Mouse (Mus musculus) inflammation-experienced regulatory T-cells, adult 6 months (primary cell): ENCODE results near the gene Nptx1. TPM values are rescaled to one million over a fixed set of nuclear protein-coding genes. Genes with fewer than 3 reads are reported as not detected.
A peak's percentile ranks its signal among the peaks of the same experiment; 100 is the strongest.

Source experiments
- ATAC-seq: one replicate; pipeline ENCODE4 v1.8.0; 2017
- polyA plus RNA-seq, 3 experiments: library from polyadenylated mRNA; unstranded; fragments of 100-300 nt; shearing (Covaris generic); gene quantifications; one replicate each; pipeline ENCODE4 v1.2.1; 2017

Nptx1 gene
- polyA plus RNA-seq, 3 experiments from 2014 or later, result not detected

DNA sequence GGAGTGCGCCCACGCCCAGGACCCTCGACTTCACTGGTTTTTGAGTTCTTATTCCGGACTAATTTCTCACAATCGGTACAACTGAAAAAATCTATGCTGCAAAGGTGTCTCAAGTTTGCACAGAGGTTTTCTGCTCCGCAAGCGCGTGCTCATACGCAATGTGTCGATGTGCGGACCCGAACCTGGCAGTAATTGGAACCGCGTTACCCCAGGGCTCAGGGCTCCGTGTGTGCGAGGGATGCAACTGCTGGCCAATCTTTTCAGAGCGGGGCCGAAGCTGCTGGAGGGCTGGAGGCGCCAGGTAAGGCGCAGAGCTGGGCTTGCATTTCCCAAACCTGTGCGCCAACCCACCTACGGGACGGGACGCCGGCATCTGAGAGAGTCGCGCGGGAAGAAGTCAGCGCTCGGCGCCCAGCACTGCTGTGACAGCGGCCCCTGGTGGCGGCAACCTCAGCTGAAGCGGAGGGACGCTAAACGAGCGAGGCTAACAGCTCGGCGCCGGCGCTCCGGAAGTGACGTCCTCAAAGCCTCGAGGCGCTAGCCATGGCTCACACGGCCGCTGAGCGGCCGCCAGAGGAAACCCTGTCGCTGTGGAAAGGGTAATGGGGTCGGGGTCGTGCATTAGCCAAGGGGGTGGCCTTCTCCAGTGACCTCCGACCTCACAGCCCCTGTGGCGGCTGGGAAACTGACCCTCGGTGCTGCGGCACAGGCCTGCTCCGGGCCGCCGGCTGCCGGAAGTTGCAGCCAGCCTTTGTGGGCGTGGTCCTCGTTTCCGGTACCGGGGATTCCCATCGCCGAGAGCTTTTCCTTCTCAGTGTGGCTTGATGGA, 56.5 kb downstream of the Nptx1 start, which contains the start of gene Endov:
TSS of gene Endov (plus strand) at position 487 of the 829 bp plus-strand sequence.
- ATAC-seq, result peak; percentile 98

Other genes with a start within 250 kb of the Nptx1 start
- gene Eif4a3, start 247.7 kb downstream of the Nptx1 start, polyA plus RNA-seq, result 100 to 1,000 TPM; 180 to 214 (median 192) TPM
- not detected for gene Card14, start 240.0 kb downstream of the Nptx1 start, polyA plus RNA-seq
- gene Sgsh, start 192.2 kb downstream of the Nptx1 start, polyA plus RNA-seq, result 10 to 100 TPM in 2 of 3 experiments, 1 to 10 TPM in 1; 7.9 to 16.6 (median 11.9) TPM
- 10 to 100 TPM; 13.3 to 31.3 (median 23.4) TPM for gene Slc26a11, start 192.2 kb downstream of the Nptx1 start, polyA plus RNA-seq
- 10 to 100 TPM; 33.9 to 48.2 (median 43.3) TPM for gene Rnf213, start 154.7 kb downstream of the Nptx1 start, polyA plus RNA-seq
- gene Endov, start 56.4 kb downstream of the Nptx1 start, polyA plus RNA-seq, result 10 to 100 TPM in 2 of 3 experiments, 1 to 10 TPM in 1; 9.9 to 12.5 (median 12.1) TPM
- gene Rptor, start 55.2 kb upstream of the Nptx1 start, polyA plus RNA-seq, result 10 to 100 TPM; 10.3 to 15.9 (median 10.5) TPM